Mouse (Mus musculus) 3T3-L1 (cell line): ENCODE data around the gene Klhl41.

Experiments used
- DNase-seq: peaks from one replicate; pipeline ENCODE4 v3.0.0-alpha.2; 2015; ENCODE audit warnings: low read depth, low spot score

Gene Klhl41

GRCm38 (mm10) chr2:69683036-69683805 is 13.3 kb downstream of the Klhl41 start:
- no peak for DNase-seq

GRCm38 (mm10) chr2:69684488-69684887 is 14.6 kb downstream of the Klhl41 start:
- no peak for DNase-seq

GRCm38 (mm10) chr2:69690214-69690613 is 20.3 kb downstream of the Klhl41 start:
- no peak for DNase-seq

DNA sequence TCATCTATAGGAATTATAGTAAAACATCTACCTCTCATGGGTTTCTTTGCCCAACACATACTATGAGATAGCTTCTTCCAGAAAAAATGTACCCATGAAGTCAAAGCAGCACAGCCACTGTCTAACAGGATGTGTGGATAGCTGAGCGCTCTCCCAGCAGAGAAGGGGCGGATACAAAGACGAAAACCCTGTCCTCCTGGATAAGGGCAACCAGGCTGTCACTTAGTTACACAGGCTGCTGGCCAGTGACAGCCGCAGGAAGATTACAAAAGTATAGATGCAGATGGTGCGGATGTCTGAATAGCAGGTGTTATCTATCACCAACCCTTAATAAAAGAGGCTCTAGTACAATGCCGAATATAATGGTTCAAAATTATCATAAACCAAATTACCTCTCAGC is 20.9 kb downstream of the Klhl41 start:
- DNase-seq = no peak

DNA sequence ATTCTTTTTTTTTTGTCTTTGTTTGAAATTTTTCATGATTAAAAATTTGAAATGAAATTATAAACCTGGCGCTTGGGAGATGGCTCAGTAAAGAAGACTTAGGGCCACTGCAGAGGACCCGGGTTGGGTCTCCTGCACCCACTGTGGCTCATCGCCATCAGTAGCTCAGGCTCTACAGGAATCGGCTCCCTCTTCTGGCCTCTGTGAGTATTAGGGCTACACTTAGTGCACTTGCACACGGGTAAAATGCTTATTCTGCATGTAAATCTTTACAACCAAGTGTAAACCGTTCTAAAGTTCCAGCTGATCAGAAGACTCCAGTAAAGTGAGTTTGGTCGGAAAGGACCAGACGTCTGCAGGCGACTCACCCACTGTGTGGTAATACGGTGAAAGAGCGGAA is 23.6 kb downstream of the Klhl41 start:
- peak; percentile 15 for DNase-seq

DNA sequence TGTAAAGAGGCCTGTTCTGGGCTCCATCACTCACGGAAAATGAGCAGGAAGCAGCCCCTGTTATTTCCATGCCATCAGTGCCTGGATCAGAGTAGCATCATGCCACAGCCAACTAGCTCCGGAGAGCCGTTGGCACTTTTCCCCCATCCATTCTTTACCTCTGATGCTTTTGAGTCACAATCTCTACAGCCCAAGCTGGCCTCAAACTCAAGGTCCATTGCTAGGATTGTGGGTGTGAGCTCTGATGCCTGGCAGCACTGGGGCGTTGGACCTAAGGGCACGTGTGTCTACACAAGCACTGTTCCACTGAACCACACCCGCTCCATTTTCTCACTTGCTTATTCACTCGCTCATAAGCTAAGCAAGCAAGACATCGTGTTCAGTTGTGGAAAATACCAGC is 30.5 kb downstream of the Klhl41 start:
- DNase-seq = no peak

DNA sequence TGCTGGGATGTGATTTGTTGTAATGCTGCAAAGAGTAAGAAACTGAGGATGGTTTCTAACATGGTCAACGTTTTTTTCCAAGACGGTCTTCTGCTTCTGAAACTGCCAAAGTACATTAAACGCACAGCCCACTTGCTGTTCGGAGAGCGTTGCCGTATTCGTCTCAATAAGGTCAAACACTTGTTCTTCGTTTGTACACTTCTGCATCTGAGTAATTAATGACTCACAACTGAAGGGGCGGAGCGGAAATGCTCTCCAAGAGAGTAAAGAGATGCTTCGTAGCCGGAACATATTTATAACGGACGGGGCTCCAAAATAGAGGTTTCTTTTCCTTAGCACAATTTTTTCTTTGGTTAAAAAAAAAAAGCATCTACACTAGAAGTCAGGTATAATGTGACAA is 42.3 kb downstream of the Klhl41 start:
- DNase-seq = no peak

DNA sequence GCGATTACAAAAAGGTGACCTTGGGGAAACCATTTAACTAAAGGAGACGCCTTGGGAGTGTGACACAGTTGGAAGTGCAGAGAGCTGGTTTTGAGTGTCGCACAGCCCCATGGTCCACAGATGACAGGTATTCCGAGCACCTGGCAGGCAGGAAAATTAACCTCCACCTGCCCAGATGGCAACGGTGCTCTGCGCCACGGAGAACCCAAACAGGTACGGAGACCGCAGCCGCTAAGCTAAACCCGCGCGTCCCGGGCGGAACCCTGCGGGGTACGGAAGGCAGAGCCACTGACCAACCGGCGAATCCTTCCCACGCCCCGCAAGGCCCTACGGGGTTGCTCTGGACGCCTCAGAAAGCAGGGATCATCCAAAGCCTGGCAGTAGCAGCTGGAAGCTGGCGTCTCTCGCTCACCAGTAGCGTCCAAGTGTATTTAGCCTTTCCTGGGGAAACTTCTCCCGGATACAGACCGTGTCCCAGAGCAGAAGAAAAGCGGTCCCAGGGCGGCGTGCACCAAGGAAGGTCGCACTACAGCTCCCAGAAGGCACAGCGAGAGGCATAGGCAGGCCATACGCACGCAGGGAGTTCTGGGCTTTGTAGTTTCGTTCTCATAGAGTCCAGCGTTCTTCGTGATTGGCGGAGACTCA is 43.2 kb downstream of the Klhl41 start, which contains the start of gene Fastkd1:
TSS of gene Fastkd1 (minus strand) at position 536 of the 645 bp plus-strand sequence.
- peak; percentile 96 for DNase-seq

DNA sequence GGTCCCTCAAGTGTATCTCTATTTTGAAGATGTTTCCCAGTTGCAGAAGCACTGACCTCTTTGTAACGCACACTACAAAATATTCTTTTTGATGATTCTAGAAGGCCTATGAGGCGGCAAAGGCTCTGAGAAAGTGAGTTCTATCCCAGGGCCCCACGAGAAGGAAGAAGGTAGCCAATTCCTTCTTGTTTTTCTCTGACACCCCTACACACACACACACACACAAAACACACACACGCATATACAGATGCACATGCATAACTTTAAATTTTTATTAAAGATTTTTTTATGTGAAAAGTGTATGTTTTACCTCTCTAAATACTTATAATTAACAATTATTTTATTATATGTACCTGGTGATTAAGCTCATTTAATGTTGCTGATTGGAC is 43.7 kb downstream of the Klhl41 start:
- DNase-seq = no peak

DNA sequence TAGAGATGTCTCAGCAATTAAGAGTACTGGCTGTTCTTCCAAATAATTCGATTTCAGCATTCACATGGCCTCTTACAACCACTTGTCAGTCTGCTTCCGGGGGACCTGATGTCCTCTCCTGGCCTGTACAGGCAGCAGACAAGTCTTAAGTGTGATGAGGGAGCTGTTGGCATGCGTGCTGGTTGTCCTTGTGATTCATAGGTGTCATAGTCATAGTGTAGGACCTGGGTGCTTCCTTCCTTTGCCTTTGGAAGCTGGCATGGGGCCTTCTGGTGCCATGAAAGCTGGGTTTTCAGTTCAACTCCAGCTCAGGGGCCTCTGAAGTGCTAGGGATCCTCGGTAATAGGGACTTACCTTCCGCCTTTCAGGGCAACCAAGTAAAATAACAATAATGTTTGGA is 44.2 kb downstream of the Klhl41 start:
- no peak for DNase-seq

- peak; percentile 35 for DNase-seq
These were observed 46.6 kb downstream of the Klhl41 start for GRCm38 (mm10) chr2:69716483-69716882.

DNA sequence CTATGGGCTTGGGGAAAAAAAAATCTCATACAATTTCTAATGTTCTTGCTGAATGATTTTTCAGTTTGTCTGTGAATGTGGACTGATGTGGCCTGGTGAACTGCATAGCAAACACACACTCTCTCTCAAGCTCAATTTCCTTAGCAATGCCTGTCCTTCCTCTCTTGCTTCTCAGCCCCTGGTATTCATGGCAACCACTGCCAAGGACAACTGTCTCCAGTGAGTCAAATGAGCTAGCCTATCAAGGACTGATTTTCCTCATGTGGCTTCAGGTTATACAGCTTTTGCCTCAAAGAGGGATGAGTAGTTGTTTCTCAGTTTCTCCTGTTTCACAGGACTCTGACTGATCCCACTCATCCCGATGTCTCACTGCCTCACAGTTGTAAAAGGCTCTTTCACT is 49.2 kb downstream of the Klhl41 start:
- no peak for DNase-seq

DNA sequence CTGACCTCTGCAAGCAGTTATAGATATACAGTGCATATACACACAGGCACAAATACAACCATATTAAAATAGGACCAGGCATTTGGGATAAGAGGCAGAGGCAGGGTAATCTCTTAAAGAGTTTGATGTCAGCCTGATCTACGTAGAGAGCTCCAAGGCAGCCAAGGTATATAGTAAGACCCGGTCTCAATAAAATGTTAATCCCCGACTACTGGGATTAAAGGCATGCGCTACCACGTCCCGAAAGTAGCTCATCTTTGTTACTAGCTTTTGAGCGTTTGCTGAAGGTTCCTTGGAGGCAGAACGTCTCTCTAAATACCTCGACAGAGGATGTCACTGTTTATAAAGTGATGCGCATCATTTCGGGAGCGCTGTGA is 52.3 kb downstream of the Klhl41 start, which contains the start of gene Ppig:
TSS of gene Ppig (plus strand) at position 273 of the 377 bp plus-strand sequence.
- DNase-seq = no peak

GRCm38 (mm10) chr2:69722650-69723518 is 53.0 kb downstream of the Klhl41 start:
- DNase-seq = peak; percentile 95

GRCm38 (mm10) chr2:69723519-69723825 is 53.6 kb downstream of the Klhl41 start:
- DNase-seq = no peak
